Mouse (Mus musculus): ENCODE measurements around the gene Slc43a2.

GRCm38 (mm10) chr11:75551321-75551720 is 19.8 kb downstream of the Slc43a2 start:
- TF ChIP-seq CTCF (conservative IDR thresholded peaks at IDR 0.05; ENCODE audit: insufficient read depth, insufficient read length, low read depth, low read length) (no peak), POLR2A (IDR thresholded peaks at IDR 0.05; ENCODE audit: low read depth, low read length) (no peak)

All from kidney, adult 2 months (tissue).